Mouse (Mus musculus) limb, embryonic 13.5 days (tissue): ENCODE measurements around the gene Zfp14. TPM values are rescaled to one million over a fixed set of nuclear protein-coding genes. Genes with fewer than 3 reads are reported as not detected.

Experiments used
- ATAC-seq: fragments of 200-750 bp; cut with Nextera tagmentation; 2 replicates; pipeline ENCODE4 v1.8.0; 2017; ENCODE audit warnings: low read depth, moderate number of reproducible peaks, moderate TSS enrichment; ENCODE audit not compliant: low FRiP score
- H3K27ac ChIP-seq: fragments of 300-500 bp; sonication (generic); 2 replicates; pipeline ENCODE4 v1.5.1; 2015; ENCODE audit warnings: inconsistent platforms, mild to moderate bottlenecking, moderate library complexity
- H3K27me3 ChIP-seq: fragments of 300-500 bp; sonication (generic); 2 replicates; pipeline ENCODE4 v1.6.1; 2015; ENCODE audit warnings: mild to moderate bottlenecking, inconsistent platforms
- H3K36me3 ChIP-seq: fragments of 300-500 bp; sonication (generic); 2 replicates; pipeline ENCODE4 v1.6.1; 2015; ENCODE audit warnings: inconsistent platforms, mild to moderate bottlenecking, moderate library complexity
- H3K4me1 ChIP-seq: fragments of 300-500 bp; sonication (generic); 2 replicates; pipeline ENCODE4 v1.6.1; 2015; ENCODE audit warnings: inconsistent platforms
- H3K4me2 ChIP-seq: fragments of 300-500 bp; sonication (generic); replicated peaks from 2 replicates; pipeline ENCODE4 v1.6.1; 2015; ENCODE audit warnings: inconsistent platforms, mild to moderate bottlenecking, moderate library complexity
- H3K4me3 ChIP-seq: fragments of 300-500 bp; sonication (generic); 2 replicates; pipeline ENCODE4 v1.5.1; 2015; ENCODE audit warnings: moderate library complexity, mild to moderate bottlenecking, inconsistent platforms
- H3K9ac ChIP-seq: fragments of 300-500 bp; sonication (generic); 2 replicates; pipeline ENCODE4 v1.6.1; 2015; ENCODE audit warnings: mild to moderate bottlenecking, inconsistent platforms
- H3K9me3 ChIP-seq: fragments of 300-500 bp; sonication (generic); 2 replicates; pipeline ENCODE4 v1.6.1; 2016; ENCODE audit warnings: inconsistent platforms
- WGBS: fragments of 180-500 bp; shearing (Covaris S2); methylation state at CpG from one replicate; pipeline ENCODE4 v1.1.7; 2015; 5-methylcytosine and 5-hydroxymethylcytosine counted together
- microRNA-seq: library from miRNA; unstranded; fragments of <30 nt; microRNA quantifications from one replicate; pipeline ENCODE4, GENCODE M21; 2016
- polyA plus RNA-seq: library from polyadenylated mRNA; unstranded; fragments of >200 nt; fragmentation: Nextera tagmentation; extraction: Ambion mirVana; gene quantifications from 2 replicates; pipeline ENCODE4 v1.2.1, GENCODE M21; 2015

Zfp14 gene
- polyA plus RNA-seq, 1 experiment from 2014 or later, result 6.1 TPM

DNA sequence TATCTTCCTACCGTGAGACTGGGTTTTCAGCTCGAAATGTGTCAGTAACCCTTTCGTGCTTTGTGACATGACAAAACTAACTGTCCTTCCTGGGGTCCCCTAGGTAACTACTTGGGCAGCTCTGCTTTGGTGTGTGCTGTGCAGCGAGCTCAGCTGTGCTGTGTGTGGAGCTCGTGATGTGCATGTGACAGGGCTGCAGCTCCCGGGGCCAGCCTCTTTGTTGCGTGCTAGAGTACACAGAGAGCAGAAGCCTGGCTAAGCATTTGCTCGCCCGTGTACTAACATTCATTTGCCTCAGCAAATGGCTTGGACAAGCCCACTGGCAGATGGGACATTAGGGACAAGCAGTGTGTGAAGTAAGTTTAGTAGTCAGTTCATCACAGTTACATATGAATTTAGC lies 57.8 kb downstream of the Zfp14 start:
- WGBS, result 97% methylated on average over 9 of the region's 9 CpGs
- H3K36me3 ChIP-seq, result peaks cover 83% of the 10 kb centered on the region
- no peak for ATAC-seq

DNA sequence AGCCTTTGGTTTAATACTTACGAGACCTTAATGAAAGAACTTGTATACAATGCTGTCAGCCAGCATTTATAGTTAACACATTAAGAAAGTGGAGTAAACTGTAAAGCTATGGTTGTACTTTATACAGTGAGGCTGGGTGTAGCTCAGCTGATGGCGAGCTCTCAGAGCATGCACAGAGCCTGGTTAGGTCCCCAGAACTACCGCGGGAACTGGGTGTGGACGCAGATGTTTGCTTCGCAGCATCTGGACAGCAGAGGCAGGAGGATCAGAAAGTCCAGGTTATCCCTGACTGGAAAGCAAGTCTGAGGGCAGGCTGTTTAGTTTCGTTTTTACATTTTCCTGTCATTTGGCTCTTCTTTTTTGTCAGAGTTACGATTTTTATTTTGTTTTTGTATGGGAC lies 58.5 kb downstream of the Zfp14 start:
- Histone ChIP-seq H3K4me3 (no peak overlapping the region), H3K27ac (no peak overlapping the region), H3K4me2 (no peak overlapping the region), H3K27me3 (no peaks in the 10 kb centered on the region), H3K36me3 (peaks cover 82% of the 10 kb centered on the region), H3K4me1 (no peaks in the 10 kb centered on the region), H3K9ac (no peak overlapping the region), H3K9me3 (no peaks in the 10 kb centered on the region)
- 95% methylated on average over 8 of the region's 8 CpGs for WGBS
- ATAC-seq, result no peak

More for the DNA sequence above, 57.8 kb downstream of the Zfp14 start:
- no peak overlapping the region for H3K9ac ChIP-seq
- H3K27ac ChIP-seq, result no peak overlapping the region
- no peaks in the 10 kb centered on the region for H3K4me1 ChIP-seq
- no peaks in the 10 kb centered on the region for H3K27me3 ChIP-seq
- H3K9me3 ChIP-seq, result no peaks in the 10 kb centered on the region
- no peak overlapping the region for H3K4me2 ChIP-seq
- no peak overlapping the region for H3K4me3 ChIP-seq

DNA sequence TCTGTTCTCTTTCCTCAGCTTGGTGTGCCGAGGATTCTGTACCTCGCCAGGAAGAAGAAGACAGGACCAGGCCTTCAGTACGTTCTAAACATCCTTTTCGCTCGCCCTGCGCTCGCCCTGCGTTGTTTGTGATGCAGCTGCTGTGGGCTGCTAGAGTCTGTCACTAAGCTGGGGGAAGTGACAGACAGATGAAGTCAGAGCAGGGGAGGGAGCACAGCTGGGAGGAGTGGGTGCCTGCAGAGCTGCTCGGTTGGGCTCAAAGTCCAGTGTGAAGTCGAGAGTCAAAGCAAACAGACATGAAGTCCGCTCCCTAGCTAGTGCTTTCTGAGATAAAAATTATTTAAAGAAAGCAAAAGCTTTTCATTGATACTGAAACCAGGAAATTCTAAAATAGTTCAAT lies 62.1 kb downstream of the Zfp14 start:
- Histone ChIP-seq H3K27me3 (no peaks in the 10 kb centered on the region), H3K9me3 (no peaks in the 10 kb centered on the region), H3K9ac (no peak overlapping the region), H3K4me3 (no peak overlapping the region), H3K4me2 (no peak overlapping the region), H3K36me3 (peaks cover 69% of the 10 kb centered on the region), H3K4me1 (peaks cover 11% of the 10 kb centered on the region), H3K27ac (no peak overlapping the region)
- 86% methylated on average over 11 of the region's 11 CpGs for WGBS
- no peak for ATAC-seq

DNA sequence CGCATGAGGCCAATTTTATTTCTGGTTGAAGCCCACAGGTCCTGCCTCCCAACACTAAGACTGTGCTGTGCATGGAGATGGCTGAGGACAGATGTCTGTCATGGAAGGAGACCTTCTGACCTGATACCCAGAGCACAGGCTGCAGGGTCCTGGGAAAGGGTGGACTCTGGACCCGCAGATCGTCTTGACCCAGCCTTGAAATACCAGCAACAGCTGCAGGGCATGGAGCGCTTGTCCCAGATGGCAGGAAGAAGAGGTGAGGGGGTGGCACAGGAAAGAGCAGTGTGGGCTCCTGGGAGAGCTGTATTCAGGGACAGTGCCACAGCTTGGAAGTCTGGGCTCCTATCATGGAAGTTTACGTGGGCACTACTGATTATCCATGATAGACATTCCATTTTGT lies 63.6 kb downstream of the Zfp14 start:
- WGBS, result 87% methylated on average over 5 of the region's 5 CpGs
- Histone ChIP-seq H3K4me1 (peaks cover 18% of the 10 kb centered on the region), H3K36me3 (peaks cover 57% of the 10 kb centered on the region), H3K4me3 (no peak overlapping the region), H3K9ac (no peak overlapping the region), H3K9me3 (no peaks in the 10 kb centered on the region), H3K27me3 (no peaks in the 10 kb centered on the region), H3K4me2 (no peak overlapping the region), H3K27ac (no peak overlapping the region)
- no peak for ATAC-seq

Small RNAs within 50 kb of the gene (microRNA-seq; reads per million reads assigned to microRNA genes)
- not detected for gene Gm23368

Other genes with a start within 250 kb of the Zfp14 start
- gene Zfp790, start 235.3 kb downstream of the Zfp14 start, polyA plus RNA-seq, result 16.1 and 17.3 TPM in 2 replicates
- gene Zfp940, start 197.7 kb downstream of the Zfp14 start, polyA plus RNA-seq, result 7.2 and 8.1 TPM in 2 replicates
- 10.4 and 11.1 TPM in 2 replicates for gene Zfp420, start 191.4 kb downstream of the Zfp14 start, polyA plus RNA-seq
- gene Zfp27, start 144.8 kb downstream of the Zfp14 start, polyA plus RNA-seq, result 14.5 and 14.7 TPM in 2 replicates
- 8.3 and 8.5 TPM in 2 replicates for gene Zfp383, start 143.2 kb downstream of the Zfp14 start, polyA plus RNA-seq
- gene Zfp74, start 97.3 kb downstream of the Zfp14 start, polyA plus RNA-seq, result 14.9 and 17.6 TPM in 2 replicates
- 27.2 and 27.9 TPM in 2 replicates for gene Zfp568, start 67.4 kb downstream of the Zfp14 start, polyA plus RNA-seq
- gene Zfp82, start 21.5 kb upstream of the Zfp14 start, polyA plus RNA-seq, result 8.8 and 9.7 TPM in 2 replicates
- gene Gm26920, start 39.0 kb upstream of the Zfp14 start, polyA plus RNA-seq, result 2.3 and 3.3 TPM in 2 replicates
- gene Zfp566, start 39.1 kb upstream of the Zfp14 start, polyA plus RNA-seq, result 18.8 and 20.6 TPM in 2 replicates
- gene Zfp260, start 43.4 kb upstream of the Zfp14 start, polyA plus RNA-seq, result 147 and 154 TPM in 2 replicates
- gene Zfp382, start 70.6 kb upstream of the Zfp14 start, polyA plus RNA-seq, result 13.8 and 14.6 TPM in 2 replicates
- 22.2 and 22.4 TPM in 2 replicates for gene Zfp146, start 118.4 kb upstream of the Zfp14 start, polyA plus RNA-seq
- gene Cox7a1, start 132.8 kb upstream of the Zfp14 start, polyA plus RNA-seq, result 1.8 and 2.4 TPM in 2 replicates
- gene Capns1, start 147.4 kb upstream of the Zfp14 start, polyA plus RNA-seq, result 94.9 and 100 TPM in 2 replicates
- gene Polr2i, start 180.6 kb upstream of the Zfp14 start, polyA plus RNA-seq, result 171 and 184 TPM in 2 replicates
- 219 and 220 TPM in 2 replicates for gene Tbcb, start 180.9 kb upstream of the Zfp14 start, polyA plus RNA-seq
- 0.28 TPM in 1 of 2 replicates, not detected in the other for gene Ovol3, start 184.3 kb upstream of the Zfp14 start, polyA plus RNA-seq
- gene Thap8, start 228.7 kb upstream of the Zfp14 start, polyA plus RNA-seq, result 0.28 and 0.48 TPM in 2 replicates
- gene Wdr62, start 229.0 kb upstream of the Zfp14 start, polyA plus RNA-seq, result 8.5 and 9.2 TPM in 2 replicates
- 51.2 and 51.5 TPM in 2 replicates for gene Clip3, start 240.3 kb upstream of the Zfp14 start, polyA plus RNA-seq